Mouse (Mus musculus): ENCODE measurements around the gene Abcb8. TPM values are rescaled to one million over a fixed set of nuclear protein-coding genes. Genes with fewer than 3 reads are reported as not detected.

Gene Abcb8
- polyA plus RNA-seq, 1 experiment from 2014 or later: 52.7 TPM

DNA sequence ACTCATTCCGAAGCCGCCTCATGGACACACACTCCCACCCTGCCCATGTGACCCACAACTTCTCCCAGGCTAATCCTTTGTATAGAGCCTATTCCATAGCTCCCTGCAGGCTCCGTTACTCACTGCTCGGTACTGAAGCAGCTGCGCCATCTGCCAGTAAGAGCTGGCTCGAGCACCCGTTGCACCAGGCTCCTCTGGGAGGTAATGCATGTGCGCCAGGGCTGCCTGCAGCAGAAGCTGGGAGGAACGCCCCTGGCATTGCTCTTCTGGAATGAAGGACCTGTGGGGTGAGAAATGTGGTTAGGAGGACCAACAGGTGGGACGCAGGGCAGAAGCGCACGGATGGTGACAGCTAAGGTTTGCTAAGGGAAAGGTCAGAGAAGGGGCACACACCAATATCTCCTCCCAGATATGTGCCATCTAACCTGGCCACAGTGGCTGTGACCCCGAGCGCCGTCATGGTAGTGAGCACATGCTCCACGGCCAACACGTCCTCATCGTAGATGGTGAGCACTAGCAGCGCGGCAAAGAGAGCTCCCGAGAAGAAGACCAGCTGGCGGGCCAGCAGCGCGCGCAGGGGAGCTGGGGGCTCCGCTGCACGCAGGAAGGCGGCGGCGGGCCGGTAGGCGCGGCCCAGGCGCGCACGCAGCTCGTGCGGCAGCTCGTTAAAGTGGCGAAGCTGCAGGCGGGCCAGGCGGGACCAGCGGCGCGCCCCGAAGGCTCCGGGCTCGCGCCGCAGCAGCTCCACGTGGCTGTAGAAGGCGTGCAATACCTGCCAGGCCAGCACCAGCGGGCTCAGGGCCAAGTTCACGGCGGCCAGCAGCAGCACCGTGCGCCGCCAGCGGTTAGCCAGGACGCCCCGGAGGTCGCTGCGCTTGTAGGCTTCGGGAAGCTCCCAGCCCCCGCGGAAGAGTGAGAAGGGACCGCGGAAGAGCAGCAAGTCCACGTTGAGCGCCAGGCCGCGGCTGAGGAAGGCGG is 5.9 kb upstream of the Abcb8 start:
- Histone ChIP-seq H3K4me2 (ENCODE audit: low read length) (peak overlapping the region; percentile 93), H3K4me3 (ENCODE audit: control insufficient read depth in 1 of 2, insufficient read depth in 1 of 2, low read depth in 1 of 2, low read length in 2 of 2) (peak overlapping the region; percentile 50 to 52), H3K4me1 (ENCODE audit: control insufficient read depth in 2 of 2, insufficient read depth in 2 of 2, low read length in 2 of 2) (peaks cover 26 to 49% of the 10 kb centered on the region in 2 experiments), H3K27me3 (ENCODE audit: control insufficient read depth, insufficient read depth, low read length) (peaks cover 9% of the 10 kb centered on the region; the same call in 1 of the 2 replicates), H3K36me3 (ENCODE audit: control insufficient read depth, insufficient read depth, low read length) (0 out of 2 replicates have a peak, but pooled peaks cover 5% of the 10 kb centered on the region), H3K9ac (ENCODE audit: low read length) (peak overlapping the region; percentile 77), H3K27ac (replicated peaks in 1 of 2; ENCODE audit: control insufficient read depth in 1 of 2, insufficient read depth in 1 of 2, low read depth in 2 of 2, low read length in 2 of 2) (peak overlapping the region; percentile 29 to 61; a peak in 3 of 4 replicates), H3K9me3 (ENCODE audit: control insufficient read depth, low read length) (no peaks in the 10 kb centered on the region)
- whole genome bisulfite sequencing: under 1% methylated on average over 73 of the region's 73 CpGs
- peak; percentile 23; the same call in 1 of the 2 replicates for ATAC-seq (ENCODE audit: insufficient number of reproducible peaks, insufficient read depth, low FRiP score, low read depth)

DNA sequence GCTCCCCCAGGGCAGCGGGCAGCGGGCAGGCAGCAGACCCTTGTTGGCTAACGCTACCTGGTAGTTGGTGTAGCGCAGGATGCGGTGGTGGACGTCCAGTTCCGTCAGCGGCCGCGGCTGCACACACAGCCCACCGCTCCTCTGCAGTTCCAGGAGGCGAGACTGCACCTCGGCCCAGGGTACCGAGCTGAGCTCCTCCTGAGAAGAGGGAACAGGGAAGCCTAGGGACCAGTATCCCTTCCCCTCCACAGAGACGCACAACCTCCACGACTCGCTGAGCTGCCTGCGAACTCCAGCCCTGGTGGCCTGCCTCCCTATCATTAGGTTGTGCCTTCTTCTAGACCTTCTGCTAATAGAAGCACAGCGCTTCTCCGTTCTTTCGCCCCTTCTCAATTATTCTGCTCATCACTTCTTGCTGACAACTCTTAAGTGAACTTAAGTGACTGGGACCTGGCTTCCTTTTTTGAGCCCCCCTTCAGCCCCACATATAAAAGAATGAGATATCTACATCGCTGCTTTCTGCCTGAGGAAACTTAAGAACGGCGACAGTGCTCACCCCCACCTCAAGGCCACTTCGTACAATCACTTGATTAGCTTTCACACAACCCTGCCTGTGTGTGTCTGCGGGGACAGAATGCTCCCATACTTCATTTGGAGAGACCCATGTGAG is 5.1 kb upstream of the Abcb8 start:
- H3K27ac ChIP-seq (replicated peaks in 1 of 2; ENCODE audit: control insufficient read depth in 1 of 2, insufficient read depth in 1 of 2, low read depth in 2 of 2, low read length in 2 of 2): peak overlapping the region; percentile 29 to 61; a peak in 3 of 4 replicates
- 20% methylated on average over 26 of the region's 26 CpGs for WGBS
- 0 out of 2 replicates have a peak, but pooled peaks cover 5% of the 10 kb centered on the region for H3K36me3 ChIP-seq (ENCODE audit: control insufficient read depth, insufficient read depth, low read length)
- peak overlapping the region; percentile 77 for H3K9ac ChIP-seq (ENCODE audit: low read length)
- peaks cover 9% of the 10 kb centered on the region; the same call in 1 of the 2 replicates for H3K27me3 ChIP-seq (ENCODE audit: control insufficient read depth, insufficient read depth, low read length)
- ATAC-seq (ENCODE audit: insufficient number of reproducible peaks, insufficient read depth, low FRiP score, low read depth): no peak
- peaks cover 24 to 43% of the 10 kb centered on the region in 2 experiments for H3K4me1 ChIP-seq (ENCODE audit: control insufficient read depth in 2 of 2, insufficient read depth in 2 of 2, low read length in 2 of 2)
- H3K4me2 ChIP-seq (ENCODE audit: low read length): peak overlapping the region; percentile 93
- peak overlapping the region; percentile 50 to 52 for H3K4me3 ChIP-seq (ENCODE audit: control insufficient read depth in 1 of 2, insufficient read depth in 1 of 2, low read depth in 1 of 2, low read length in 2 of 2)
- H3K9me3 ChIP-seq (ENCODE audit: control insufficient read depth, low read length): no peaks in the 10 kb centered on the region

DNA sequence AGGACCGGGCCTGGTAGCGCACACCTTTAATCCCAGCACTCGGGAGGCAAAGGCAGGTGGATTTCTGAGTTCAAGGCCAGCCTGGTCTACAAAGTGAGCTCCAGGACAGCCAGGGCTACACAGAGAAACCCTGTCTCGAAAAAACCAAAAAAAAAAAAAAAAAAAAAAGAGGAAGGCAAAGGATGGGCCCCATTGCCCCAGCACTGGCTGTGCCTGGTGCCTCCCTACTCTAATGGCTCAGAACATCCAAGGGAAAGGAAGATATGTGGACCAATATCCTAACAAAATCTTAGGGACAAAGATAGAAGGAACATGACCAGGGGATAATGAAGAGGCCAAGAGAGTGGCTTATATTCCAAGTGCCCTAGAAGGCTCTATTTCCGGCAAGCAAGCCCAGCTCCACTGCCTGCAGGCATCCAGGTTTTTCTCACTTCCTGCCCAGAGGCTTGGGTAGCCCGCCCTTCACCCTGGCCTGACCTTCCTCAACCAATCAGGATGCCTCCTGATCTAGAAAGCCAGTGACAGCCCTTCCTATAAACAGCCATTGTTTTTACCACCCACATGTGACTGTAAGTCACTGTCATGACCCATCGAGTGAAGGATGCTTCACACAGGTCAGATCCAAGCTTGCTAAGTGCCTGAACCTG is 4.3 kb upstream of the Abcb8 start:
- Histone ChIP-seq H3K9ac (ENCODE audit: low read length) (no peak overlapping the region), H3K9me3 (ENCODE audit: control insufficient read depth, low read length) (no peaks in the 10 kb centered on the region)

DNA sequence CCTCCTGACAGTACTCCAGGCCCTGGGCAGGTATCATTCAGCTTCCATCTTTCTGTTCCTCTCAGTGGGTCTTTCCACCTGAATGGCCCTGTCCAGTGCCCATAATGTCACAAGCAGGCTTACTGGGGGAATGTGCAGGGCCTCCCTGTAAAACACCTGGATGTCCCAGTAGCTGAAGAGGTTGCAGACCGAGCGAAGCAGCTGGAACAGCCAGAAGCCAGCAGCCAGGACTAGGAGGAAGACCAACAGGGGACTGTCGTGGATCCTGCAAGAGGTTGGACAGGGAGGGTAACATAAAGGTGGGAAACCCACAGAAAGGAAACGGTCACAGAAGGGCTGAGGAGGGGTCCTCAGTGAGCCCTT is 3.8 kb upstream of the Abcb8 start:
- Histone ChIP-seq H3K4me1 (ENCODE audit: control insufficient read depth in 2 of 2, insufficient read depth in 2 of 2, low read length in 2 of 2) (peaks cover 20 to 43% of the 10 kb centered on the region in 2 experiments), H3K4me2 (ENCODE audit: low read length) (no peak overlapping the region), H3K4me3 (ENCODE audit: control insufficient read depth in 1 of 2, insufficient read depth in 1 of 2, low read depth in 1 of 2, low read length in 2 of 2) (no peak overlapping the region), H3K36me3 (ENCODE audit: control insufficient read depth, insufficient read depth, low read length) (0 out of 2 replicates have a peak, but pooled peaks cover 5% of the 10 kb centered on the region), H3K9me3 (ENCODE audit: control insufficient read depth, low read length) (no peaks in the 10 kb centered on the region), H3K9ac (ENCODE audit: low read length) (no peak overlapping the region), H3K27ac (replicated peaks in 1 of 2; ENCODE audit: control insufficient read depth in 1 of 2, insufficient read depth in 1 of 2, low read depth in 2 of 2, low read length in 2 of 2) (no peak overlapping the region), H3K27me3 (ENCODE audit: control insufficient read depth, insufficient read depth, low read length) (peaks cover 9% of the 10 kb centered on the region; the same call in 1 of the 2 replicates)
- ATAC-seq (ENCODE audit: insufficient number of reproducible peaks, insufficient read depth, low FRiP score, low read depth): no peak
- WGBS: 84% methylated on average over 4 of the region's 4 CpGs

More for the DNA sequence above, 4.3 kb upstream of the Abcb8 start:
- WGBS: 65% methylated on average over 6 of the region's 7 CpGs
- ATAC-seq (ENCODE audit: insufficient number of reproducible peaks, insufficient read depth, low FRiP score, low read depth): no peak
- Histone ChIP-seq H3K4me3 (ENCODE audit: control insufficient read depth in 1 of 2, insufficient read depth in 1 of 2, low read depth in 1 of 2, low read length in 2 of 2) (no peak overlapping the region), H3K4me2 (ENCODE audit: low read length) (no peak overlapping the region), H3K36me3 (ENCODE audit: control insufficient read depth, insufficient read depth, low read length) (0 out of 2 replicates have a peak, but pooled peaks cover 5% of the 10 kb centered on the region), H3K27ac (replicated peaks in 1 of 2; ENCODE audit: control insufficient read depth in 1 of 2, insufficient read depth in 1 of 2, low read depth in 2 of 2, low read length in 2 of 2) (no peak overlapping the region), H3K4me1 (ENCODE audit: control insufficient read depth in 2 of 2, insufficient read depth in 2 of 2, low read length in 2 of 2) (peaks cover 22 to 43% of the 10 kb centered on the region in 2 experiments), H3K27me3 (ENCODE audit: control insufficient read depth, insufficient read depth, low read length) (peaks cover 9% of the 10 kb centered on the region; the same call in 1 of the 2 replicates)

DNA sequence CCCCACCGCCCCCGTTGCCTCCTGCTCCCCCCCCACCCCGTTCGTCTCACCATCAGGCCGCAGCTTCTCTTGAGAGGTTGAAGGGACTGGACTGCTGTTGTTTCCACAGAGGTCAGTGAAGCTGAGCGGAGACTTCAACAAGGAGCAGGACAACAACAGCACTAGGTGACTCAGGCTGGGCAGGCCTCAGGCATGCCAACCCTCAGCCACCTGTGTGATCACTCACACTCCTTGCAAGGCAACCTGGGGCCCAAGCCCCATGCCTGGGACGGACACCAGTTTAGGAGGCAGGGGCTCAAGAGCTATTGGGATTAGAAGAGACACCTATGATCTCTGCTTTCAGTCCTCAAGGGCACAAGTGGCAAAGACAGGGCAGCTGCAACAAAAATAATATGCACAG is 1.6 kb upstream of the Abcb8 start, which contains the start of gene Atg9b:
Atg9b (minus strand) TSS at position 280 of the 400 bp plus-strand sequence.
- no peak for ATAC-seq (ENCODE audit: insufficient number of reproducible peaks, insufficient read depth, low FRiP score, low read depth)
- WGBS: 82% methylated on average over 7 of the region's 7 CpGs
- 0 out of 4 replicates have a peak within 1 kb of the TSS, but pooled peaks of 1 of the 2 experiments have one; percentile 19 for H3K27ac ChIP-seq (replicated peaks in 1 of 2; ENCODE audit: control insufficient read depth in 1 of 2, insufficient read depth in 1 of 2, low read depth in 2 of 2, low read length in 2 of 2)

DNA sequence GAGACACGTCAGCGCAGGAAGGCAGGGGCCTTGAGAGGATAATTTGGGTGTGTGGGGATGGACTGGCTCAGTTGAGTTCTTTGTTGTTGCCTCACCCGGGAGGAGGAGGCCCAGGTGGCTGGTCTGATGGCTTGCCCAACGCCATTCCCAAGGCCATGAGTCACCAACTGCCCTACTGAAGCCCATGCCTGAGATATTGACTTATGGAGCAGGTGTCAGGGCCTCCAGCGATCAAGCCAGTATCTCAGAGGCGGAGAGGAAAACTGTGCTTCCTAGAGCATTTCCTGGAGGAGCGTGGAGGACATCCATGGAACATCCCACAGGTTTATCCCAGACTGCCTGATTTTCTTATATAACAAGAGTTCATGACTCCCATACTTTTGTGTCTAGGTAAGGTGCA is 739 bp upstream of the Abcb8 start:
- Histone ChIP-seq H3K4me1 (ENCODE audit: control insufficient read depth in 2 of 2, insufficient read depth in 2 of 2, low read length in 2 of 2) (peaks cover 15 to 31% of the 10 kb centered on the region in 2 experiments), H3K27ac (replicated peaks in 1 of 2; ENCODE audit: control insufficient read depth in 1 of 2, insufficient read depth in 1 of 2, low read depth in 2 of 2, low read length in 2 of 2) (0 out of 4 replicates have a peak overlapping the region, but pooled peaks of 1 of the 2 experiments have one; percentile 19), H3K9ac (ENCODE audit: low read length) (no peak overlapping the region), H3K36me3 (ENCODE audit: control insufficient read depth, insufficient read depth, low read length) (0 out of 2 replicates have a peak, but pooled peaks cover 5% of the 10 kb centered on the region), H3K4me3 (ENCODE audit: control insufficient read depth in 1 of 2, insufficient read depth in 1 of 2, low read depth in 1 of 2, low read length in 2 of 2) (no peak overlapping the region), H3K4me2 (ENCODE audit: low read length) (no peak overlapping the region), H3K27me3 (ENCODE audit: control insufficient read depth, insufficient read depth, low read length) (no peaks in the 10 kb centered on the region), H3K9me3 (ENCODE audit: control insufficient read depth, low read length) (no peaks in the 10 kb centered on the region)
- no peak for ATAC-seq (ENCODE audit: insufficient number of reproducible peaks, insufficient read depth, low FRiP score, low read depth)
- 70% methylated on average over 7 of the region's 7 CpGs for whole genome bisulfite sequencing

More for the DNA sequence above, 1.6 kb upstream of the Abcb8 start, which contains the start of gene Atg9b:
- no peak within 1 kb of the TSS for H3K9ac ChIP-seq (ENCODE audit: low read length)
- H3K27me3 ChIP-seq (ENCODE audit: control insufficient read depth, insufficient read depth, low read length): no peaks in the 10 kb centered on the region
- H3K9me3 ChIP-seq (ENCODE audit: control insufficient read depth, low read length): no peaks in the 10 kb centered on the region
- H3K36me3 ChIP-seq (ENCODE audit: control insufficient read depth, insufficient read depth, low read length): 0 out of 2 replicates have a peak, but pooled peaks cover 3% of the 10 kb centered on the region
- no peak within 1 kb of the TSS for H3K4me2 ChIP-seq (ENCODE audit: low read length)
- H3K4me1 ChIP-seq (ENCODE audit: control insufficient read depth in 2 of 2, insufficient read depth in 2 of 2, low read length in 2 of 2): peaks cover 19 to 38% of the 10 kb centered on the region in 2 experiments
- no peak within 1 kb of the TSS for H3K4me3 ChIP-seq (ENCODE audit: control insufficient read depth in 1 of 2, insufficient read depth in 1 of 2, low read depth in 1 of 2, low read length in 2 of 2)

Measured in heart, embryonic 14.5 days (tissue).